Mouse (Mus musculus) midbrain, embryonic 13.5 days (tissue): ENCODE data around the gene Babam2. TPM values are rescaled to one million over a fixed set of nuclear protein-coding genes. Genes with fewer than 3 reads are reported as not detected.

Experiments
- ATAC-seq: fragments of 200-750 bp; cut with Nextera tagmentation; 2 replicates; pipeline ENCODE4 v1.8.0; 2017; ENCODE audit warnings: mild to moderate bottlenecking, moderate TSS enrichment, moderate library complexity
- H3K27ac ChIP-seq: fragments of 300-500 bp; sonication (generic); 2 replicates; pipeline ENCODE4 v1.5.1; 2015; ENCODE audit warnings: inconsistent platforms, mild to moderate bottlenecking, moderate library complexity
- H3K27me3 ChIP-seq: fragments of 300-500 bp; sonication (generic); 2 replicates; pipeline ENCODE4 v1.6.1; 2015; ENCODE audit warnings: mild to moderate bottlenecking, inconsistent platforms
- H3K36me3 ChIP-seq: fragments of 300-500 bp; sonication (generic); 2 replicates; pipeline ENCODE4 v1.6.1; 2015; ENCODE audit warnings: mild to moderate bottlenecking, inconsistent platforms
- H3K4me1 ChIP-seq: fragments of 300-500 bp; sonication (generic); replicated peaks from 2 replicates; pipeline ENCODE4 v1.6.1; 2015; ENCODE audit warnings: inconsistent platforms
- H3K4me2 ChIP-seq: fragments of 300-500 bp; sonication (generic); replicated peaks from 2 replicates; pipeline ENCODE4 v1.6.1; 2015; ENCODE audit warnings: moderate library complexity, mild to moderate bottlenecking, inconsistent platforms
- H3K4me3 ChIP-seq: fragments of 300-500 bp; sonication (generic); replicated peaks from 2 replicates; pipeline ENCODE4 v1.5.1; 2015; ENCODE audit warnings: mild to moderate bottlenecking, inconsistent platforms
- H3K9ac ChIP-seq: fragments of 300-500 bp; sonication (generic); replicated peaks from 2 replicates; pipeline ENCODE4 v1.6.1; 2015; ENCODE audit warnings: mild to moderate bottlenecking, inconsistent platforms
- H3K9me3 ChIP-seq: fragments of 300-500 bp; sonication (generic); 2 replicates; pipeline ENCODE4 v1.6.1; 2016; ENCODE audit warnings: mild to moderate bottlenecking, inconsistent platforms
- WGBS: fragments of 180-500 bp; shearing (Covaris S2); methylation state at CpG from one replicate; pipeline ENCODE4 v1.1.7; 2015; 5-methylcytosine and 5-hydroxymethylcytosine counted together
- polyA plus RNA-seq: library from polyadenylated mRNA; unstranded; fragments of >200 nt; fragmentation: Nextera tagmentation; extraction: Ambion mirVana; gene quantifications from 2 replicates; pipeline ENCODE4 v1.2.1, GENCODE M21; 2015

The Babam2 gene
- polyA plus RNA-seq, 1 experiment from 2014 or later = 63.4 TPM

DNA sequence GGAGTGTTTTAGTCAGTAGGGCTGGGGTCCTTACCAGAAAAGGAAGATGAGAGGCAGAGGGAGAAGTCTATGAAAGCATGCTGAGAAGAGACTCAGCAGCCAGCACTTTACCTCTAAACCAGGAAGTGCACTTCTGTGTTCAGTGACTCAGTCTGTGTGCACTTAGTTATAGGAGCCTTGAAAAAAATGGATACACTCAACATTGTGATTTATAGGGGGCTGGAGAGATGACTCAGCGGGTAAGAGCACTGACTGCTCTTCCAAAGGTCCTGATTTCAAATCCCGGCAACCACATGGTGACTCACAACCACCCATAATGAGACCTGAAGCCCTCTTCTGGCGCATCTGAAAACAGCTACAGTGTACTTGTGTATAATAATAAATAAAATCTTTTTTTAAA, 238.5 kb downstream of the Babam2 start:
- no peaks in the 10 kb centered on the region for H3K27me3 ChIP-seq
- no peaks in the 10 kb centered on the region for H3K4me1 ChIP-seq
- H3K36me3 ChIP-seq = no peaks in the 10 kb centered on the region
- no peak overlapping the region for H3K4me3 ChIP-seq
- WGBS = 93% methylated on average over 3 of the region's 3 CpGs
- ATAC-seq = no peak
- H3K9ac ChIP-seq = no peak overlapping the region
- no peaks in the 10 kb centered on the region for H3K9me3 ChIP-seq
- no peak overlapping the region for H3K27ac ChIP-seq
- H3K4me2 ChIP-seq = no peak overlapping the region

DNA sequence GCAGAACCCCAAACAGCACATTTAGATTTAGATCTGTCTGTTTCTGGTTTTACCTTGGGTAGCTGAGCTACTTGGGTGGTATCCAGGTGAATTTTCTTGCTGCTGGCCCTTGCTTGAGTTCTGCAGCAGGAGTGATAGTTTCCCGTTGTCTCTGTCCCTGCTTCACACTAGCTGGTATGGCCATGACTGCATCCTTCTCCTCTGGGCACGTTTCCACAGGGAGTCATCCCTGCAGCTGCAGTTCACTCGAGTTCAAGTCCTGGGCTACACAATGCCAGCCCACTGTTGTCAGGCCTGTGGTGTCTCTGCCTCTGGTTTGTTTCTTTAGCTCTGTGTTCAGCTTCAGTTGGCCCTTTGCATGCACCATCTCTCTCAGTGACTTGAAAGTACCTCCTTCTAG, 239.0 kb downstream of the Babam2 start:
- 73% methylated on average over 3 of the region's 3 CpGs for WGBS
- ATAC-seq = no peak
- H3K27ac ChIP-seq = no peak overlapping the region
- H3K27me3 ChIP-seq = no peaks in the 10 kb centered on the region
- no peak overlapping the region for H3K4me3 ChIP-seq
- H3K4me1 ChIP-seq = no peaks in the 10 kb centered on the region
- no peaks in the 10 kb centered on the region for H3K36me3 ChIP-seq
- no peak overlapping the region for H3K9ac ChIP-seq
- no peaks in the 10 kb centered on the region for H3K9me3 ChIP-seq
- H3K4me2 ChIP-seq = no peak overlapping the region

DNA sequence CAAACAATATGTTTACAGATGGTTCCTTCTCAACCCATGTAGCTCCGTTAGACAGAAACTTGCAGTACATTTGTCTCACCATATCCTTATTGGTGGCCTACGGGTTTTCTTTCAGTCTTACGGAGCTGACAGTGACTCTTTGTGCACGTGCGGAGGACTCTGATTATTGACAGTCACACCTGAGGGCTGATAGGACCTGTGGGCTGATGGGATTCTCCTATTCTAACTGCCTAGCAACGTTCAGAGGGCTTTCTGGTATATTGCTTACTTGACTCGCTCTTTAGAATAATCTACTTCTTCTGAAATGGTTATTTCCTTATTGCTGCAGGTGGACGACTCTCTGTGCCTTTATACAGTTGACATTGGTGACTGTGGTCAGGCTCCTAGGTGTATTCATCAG, 243.4 kb downstream of the Babam2 start:
- H3K4me1 ChIP-seq = no peaks in the 10 kb centered on the region
- no peak for ATAC-seq
- no peaks in the 10 kb centered on the region for H3K27me3 ChIP-seq
- no peaks in the 10 kb centered on the region for H3K36me3 ChIP-seq
- WGBS = 91% methylated on average over 8 of the region's 8 CpGs
- no peak overlapping the region for H3K4me2 ChIP-seq
- H3K27ac ChIP-seq = no peak overlapping the region
- H3K4me3 ChIP-seq = no peak overlapping the region
- H3K9ac ChIP-seq = no peak overlapping the region
- no peaks in the 10 kb centered on the region for H3K9me3 ChIP-seq

DNA sequence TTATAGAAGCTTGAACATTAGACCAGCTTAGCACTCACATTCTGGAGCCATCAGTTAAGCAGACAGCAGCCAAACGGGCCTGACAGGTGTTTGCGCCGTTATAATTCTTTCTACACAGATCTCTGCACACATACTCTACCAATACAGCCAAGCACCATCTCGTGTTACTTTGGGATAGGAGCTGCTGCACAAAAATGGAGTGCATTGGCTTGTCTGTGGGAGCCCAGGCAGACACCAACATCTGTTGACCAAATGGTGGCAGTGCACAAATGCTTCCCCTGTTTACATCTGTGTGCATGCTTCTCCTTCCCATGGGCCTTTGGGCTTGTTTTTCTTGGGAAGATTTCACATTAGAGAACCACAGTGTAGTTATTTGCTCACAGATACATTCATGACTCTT, 249.7 kb downstream of the Babam2 start:
- Histone ChIP-seq H3K9me3 (no peaks in the 10 kb centered on the region), H3K9ac (no peak overlapping the region), H3K36me3 (no peaks in the 10 kb centered on the region), H3K27ac (no peak overlapping the region), H3K27me3 (no peaks in the 10 kb centered on the region), H3K4me3 (no peak overlapping the region), H3K4me2 (no peak overlapping the region), H3K4me1 (no peaks in the 10 kb centered on the region)
- WGBS = 82% methylated on average over 4 of the region's 4 CpGs
- ATAC-seq = no peak

DNA sequence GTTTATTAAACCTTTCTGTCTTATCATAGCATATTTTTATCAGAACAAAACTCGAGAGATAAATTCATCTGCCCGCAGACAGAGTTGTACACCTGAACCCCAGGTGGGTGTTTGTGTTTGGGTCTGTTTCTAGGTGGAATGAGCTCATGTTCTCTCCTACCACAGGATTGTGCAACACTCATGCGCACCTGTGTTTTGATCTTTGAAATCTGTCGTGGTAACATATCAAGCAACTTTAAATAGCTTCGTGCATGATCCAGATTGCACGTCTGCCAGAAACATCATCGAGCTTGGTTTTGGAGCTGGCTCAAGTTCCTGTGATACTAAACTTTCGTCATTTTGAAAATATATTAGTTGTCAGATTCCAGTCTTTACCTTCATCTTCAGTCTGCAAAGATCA, 251.9 kb downstream of the Babam2 start:
- no peaks in the 10 kb centered on the region for H3K4me1 ChIP-seq
- H3K4me2 ChIP-seq = no peak overlapping the region
- H3K4me3 ChIP-seq = no peak overlapping the region
- H3K36me3 ChIP-seq = no peaks in the 10 kb centered on the region
- 91% methylated on average over 8 of the region's 8 CpGs for WGBS
- no peaks in the 10 kb centered on the region for H3K27me3 ChIP-seq
- H3K9ac ChIP-seq = no peak overlapping the region
- no peak for ATAC-seq
- no peaks in the 10 kb centered on the region for H3K9me3 ChIP-seq
- H3K27ac ChIP-seq = no peak overlapping the region

DNA sequence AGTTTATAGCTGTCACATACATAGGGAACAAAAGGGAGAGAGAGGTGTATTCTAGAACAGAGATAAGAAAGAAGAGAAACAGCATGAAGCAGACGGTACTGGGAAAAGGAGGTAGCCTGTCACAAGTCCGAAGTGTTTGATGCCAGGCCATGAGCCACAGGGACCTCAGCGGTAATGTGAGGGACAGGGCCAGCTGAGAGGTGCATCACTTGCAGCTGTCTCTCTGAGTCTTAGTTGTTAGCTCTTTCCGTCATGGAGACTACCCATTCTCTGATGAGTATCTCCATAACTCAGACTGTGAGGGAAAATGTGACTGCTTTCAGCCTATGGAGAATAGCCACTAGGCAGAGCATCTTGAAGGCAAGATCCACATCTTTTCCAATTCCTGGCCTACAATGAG, 253.0 kb downstream of the Babam2 start:
- Histone ChIP-seq H3K9ac (no peak overlapping the region), H3K4me3 (no peak overlapping the region), H3K36me3 (no peaks in the 10 kb centered on the region), H3K9me3 (no peaks in the 10 kb centered on the region), H3K27me3 (no peaks in the 10 kb centered on the region), H3K4me1 (no peaks in the 10 kb centered on the region), H3K4me2 (no peak overlapping the region), H3K27ac (no peak overlapping the region)
- 96% methylated on average over 4 of the region's 4 CpGs for WGBS
- no peak for ATAC-seq

DNA sequence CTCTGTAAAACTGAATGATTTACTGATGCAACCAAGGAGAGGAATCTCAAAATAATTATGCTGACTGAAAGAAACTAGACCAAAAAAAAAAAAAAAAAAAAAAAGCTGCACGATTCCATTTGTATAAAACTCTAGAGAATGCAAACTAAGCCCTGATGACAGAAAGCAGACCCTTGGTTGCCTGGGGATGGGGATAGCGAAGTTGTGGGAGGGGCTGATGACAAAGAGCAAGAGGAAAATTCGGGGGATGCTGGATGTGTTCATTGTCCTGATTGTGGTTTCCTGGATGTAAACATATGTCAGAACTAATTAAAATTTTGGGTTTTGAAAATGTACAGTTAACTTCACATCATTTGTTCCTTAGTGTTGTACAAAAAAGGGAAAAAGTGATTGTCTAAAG, 257.7 kb downstream of the Babam2 start:
- Histone ChIP-seq H3K4me2 (no peak overlapping the region), H3K9ac (no peak overlapping the region), H3K36me3 (no peaks in the 10 kb centered on the region), H3K4me1 (0 out of 2 replicates have a peak, but pooled peaks cover 4% of the 10 kb centered on the region), H3K27ac (no peak overlapping the region), H3K4me3 (no peak overlapping the region), H3K27me3 (no peaks in the 10 kb centered on the region), H3K9me3 (no peaks in the 10 kb centered on the region)
- ATAC-seq = no peak
- 66% methylated on average over 3 of the region's 3 CpGs for WGBS

DNA sequence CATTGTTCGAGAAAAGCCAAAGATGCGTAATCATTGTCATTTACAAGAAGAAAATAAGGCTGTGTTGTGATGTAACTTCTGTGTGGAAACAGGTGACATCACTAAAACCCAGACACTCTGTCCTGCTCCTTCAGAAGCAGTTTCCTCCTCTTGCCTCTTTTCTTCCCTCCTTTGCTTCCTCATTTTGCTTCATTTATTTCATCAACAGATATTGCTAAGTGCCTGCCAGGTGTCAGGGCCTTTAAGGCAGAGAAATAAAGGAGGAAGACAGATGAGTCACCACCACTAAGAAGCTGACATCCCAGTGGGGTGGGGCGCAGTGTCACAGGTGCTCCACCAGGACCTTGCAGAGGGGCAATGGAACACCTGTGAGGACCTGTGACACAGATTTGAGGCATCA, 258.9 kb downstream of the Babam2 start:
- 91% methylated on average over 3 of the region's 3 CpGs for WGBS
- H3K36me3 ChIP-seq = no peaks in the 10 kb centered on the region
- H3K4me1 ChIP-seq = 0 out of 2 replicates have a peak, but pooled peaks cover 4% of the 10 kb centered on the region
- H3K27me3 ChIP-seq = no peaks in the 10 kb centered on the region
- H3K9me3 ChIP-seq = no peaks in the 10 kb centered on the region
- no peak overlapping the region for H3K4me2 ChIP-seq
- no peak overlapping the region for H3K27ac ChIP-seq
- H3K4me3 ChIP-seq = no peak overlapping the region
- H3K9ac ChIP-seq = no peak overlapping the region
- ATAC-seq = no peak

DNA sequence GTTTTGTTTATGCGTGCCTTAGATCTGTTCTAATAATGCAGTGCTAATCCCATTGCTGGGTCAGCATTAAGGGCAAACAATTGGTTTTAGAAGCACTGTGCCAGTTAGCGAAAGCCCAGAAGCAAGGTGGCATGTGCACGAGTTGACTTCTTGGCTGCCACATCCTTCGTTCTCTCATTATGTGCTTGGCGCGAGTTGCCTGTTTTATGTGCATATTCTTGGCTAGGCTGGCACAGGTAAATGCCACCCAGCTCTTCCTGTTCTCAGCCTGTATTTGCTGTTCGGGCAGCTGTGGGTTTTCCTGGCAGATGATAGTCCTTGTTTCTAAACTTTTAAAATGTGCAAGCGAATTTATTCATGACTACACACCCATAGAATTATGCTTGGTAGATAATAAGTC, 262.4 kb downstream of the Babam2 start:
- H3K4me2 ChIP-seq = no peak overlapping the region
- H3K36me3 ChIP-seq = no peaks in the 10 kb centered on the region
- no peaks in the 10 kb centered on the region for H3K27me3 ChIP-seq
- no peak overlapping the region for H3K27ac ChIP-seq
- no peaks in the 10 kb centered on the region for H3K9me3 ChIP-seq
- no peak overlapping the region for H3K4me3 ChIP-seq
- H3K4me1 ChIP-seq = 0 out of 2 replicates have a peak, but pooled peaks cover 4% of the 10 kb centered on the region
- WGBS = 62% methylated on average over 8 of the region's 8 CpGs
- no peak for ATAC-seq
- no peak overlapping the region for H3K9ac ChIP-seq

DNA sequence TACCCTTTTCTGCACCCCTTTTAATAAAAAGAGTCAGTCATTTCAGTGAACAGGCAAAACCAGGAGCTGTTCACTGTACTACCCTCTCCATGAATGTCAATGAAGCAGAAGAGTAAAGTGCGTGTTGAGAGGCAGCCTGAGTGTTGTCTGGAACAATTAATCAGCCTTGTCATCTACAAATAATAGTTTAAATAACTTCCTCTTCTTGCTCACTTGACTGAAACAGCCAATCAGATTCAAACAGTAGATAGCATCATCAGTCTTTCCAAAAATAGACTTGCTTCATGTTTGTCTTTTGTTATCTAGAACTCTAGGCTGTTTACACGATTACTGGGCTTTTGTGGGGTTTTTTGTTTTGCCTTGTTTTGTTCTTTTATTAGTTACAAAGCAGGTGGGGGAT, 263.9 kb downstream of the Babam2 start:
- no peak overlapping the region for H3K9ac ChIP-seq
- H3K4me2 ChIP-seq = no peak overlapping the region
- no peak overlapping the region for H3K4me3 ChIP-seq
- H3K36me3 ChIP-seq = no peaks in the 10 kb centered on the region
- 0 out of 2 replicates have a peak, but pooled peaks cover 4% of the 10 kb centered on the region for H3K4me1 ChIP-seq
- H3K9me3 ChIP-seq = no peaks in the 10 kb centered on the region
- H3K27me3 ChIP-seq = no peaks in the 10 kb centered on the region
- WGBS = 75% methylated on average over 2 of the region's 2 CpGs
- ATAC-seq = no peak
- no peak overlapping the region for H3K27ac ChIP-seq

DNA sequence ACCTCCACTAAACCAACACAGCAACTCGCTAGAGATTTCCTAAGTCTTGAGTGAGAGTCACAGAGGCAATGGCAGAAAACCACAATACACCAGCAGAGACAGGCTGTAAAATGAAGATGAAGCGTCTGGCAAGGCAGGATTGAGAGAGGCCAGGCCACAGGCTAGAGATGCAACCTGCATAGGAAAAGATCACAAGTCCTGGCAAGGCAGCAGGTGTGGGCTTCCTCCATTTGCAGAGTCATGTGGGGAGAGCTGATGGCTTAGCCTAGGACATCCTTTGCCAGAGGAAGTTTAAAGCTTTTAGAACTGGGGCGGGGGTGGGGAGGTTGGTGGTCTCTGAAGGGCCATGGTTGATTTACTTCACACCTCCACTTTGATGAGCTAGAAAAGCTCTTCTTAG, 264.9 kb downstream of the Babam2 start:
- Histone ChIP-seq H3K36me3 (no peaks in the 10 kb centered on the region), H3K4me1 (0 out of 2 replicates have a peak, but pooled peaks cover 4% of the 10 kb centered on the region), H3K4me3 (no peak overlapping the region), H3K9ac (no peak overlapping the region), H3K27ac (no peak overlapping the region), H3K9me3 (no peaks in the 10 kb centered on the region), H3K4me2 (no peak overlapping the region), H3K27me3 (no peaks in the 10 kb centered on the region)
- ATAC-seq = no peak
- 82% methylated on average over 3 of the region's 3 CpGs for WGBS

DNA sequence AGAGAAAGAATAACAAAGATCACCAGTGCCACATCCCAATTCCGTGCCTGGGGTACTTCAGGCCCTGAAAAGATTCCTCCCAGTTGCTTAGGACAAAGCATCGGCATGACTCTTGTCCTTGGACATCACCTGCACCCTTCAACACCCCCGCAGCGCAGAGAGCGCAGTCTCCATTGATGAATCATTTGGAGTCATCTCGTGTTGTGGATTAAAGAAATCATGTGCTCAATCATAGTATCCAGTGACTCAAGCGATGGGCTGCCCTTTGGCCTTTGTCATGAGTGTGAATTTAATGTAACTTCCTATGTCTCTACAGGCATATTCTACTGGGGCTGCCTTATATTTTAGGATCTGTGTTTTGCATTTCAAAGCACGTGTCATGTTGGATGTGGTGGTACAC, 265.9 kb downstream of the Babam2 start:
- no peak overlapping the region for H3K27ac ChIP-seq
- H3K4me3 ChIP-seq = no peak overlapping the region
- no peaks in the 10 kb centered on the region for H3K9me3 ChIP-seq
- no peaks in the 10 kb centered on the region for H3K27me3 ChIP-seq
- 0 out of 2 replicates have a peak, but pooled peaks cover 4% of the 10 kb centered on the region for H3K4me1 ChIP-seq
- no peak overlapping the region for H3K4me2 ChIP-seq
- 85% methylated on average over 8 of the region's 8 CpGs for WGBS
- no peak overlapping the region for H3K9ac ChIP-seq
- no peaks in the 10 kb centered on the region for H3K36me3 ChIP-seq
- no peak for ATAC-seq

DNA sequence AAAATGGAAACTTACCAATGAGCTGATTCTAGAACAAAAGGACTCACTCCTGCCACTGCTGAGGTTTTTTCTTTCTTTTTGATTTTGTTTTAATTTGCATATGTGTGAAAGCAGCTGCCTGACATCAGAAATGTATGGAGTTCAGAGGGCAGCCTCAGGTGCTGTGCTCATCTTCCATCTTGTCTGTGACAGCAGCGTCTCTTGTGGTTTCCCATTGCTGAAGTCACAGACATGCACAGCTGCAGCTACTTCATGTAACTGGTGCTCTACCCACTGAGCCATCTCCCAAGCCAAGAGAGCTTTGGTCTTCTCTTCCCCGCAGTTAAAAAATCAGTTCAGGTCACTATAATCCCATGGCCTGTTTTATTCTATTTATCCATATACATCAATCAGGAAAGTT, 266.4 kb downstream of the Babam2 start:
- WGBS = 86% methylated on average over 2 of the region's 2 CpGs
- H3K9ac ChIP-seq = no peak overlapping the region
- 0 out of 2 replicates have a peak, but pooled peaks cover 4% of the 10 kb centered on the region for H3K4me1 ChIP-seq
- H3K9me3 ChIP-seq = no peaks in the 10 kb centered on the region
- ATAC-seq = no peak
- no peaks in the 10 kb centered on the region for H3K27me3 ChIP-seq
- H3K36me3 ChIP-seq = no peaks in the 10 kb centered on the region
- no peak overlapping the region for H3K4me2 ChIP-seq
- no peak overlapping the region for H3K27ac ChIP-seq
- no peak overlapping the region for H3K4me3 ChIP-seq
